Mouse (Mus musculus): Measurements from ENCODE around the gene Hs6st2.

GRCm38 (mm10) chrX:51592751-51593150 is 88.9 kb downstream of the Hs6st2 start:
- TF ChIP-seq CTCF (IDR thresholded peaks at IDR 0.05; ENCODE audit: control insufficient read depth, insufficient read depth, insufficient read length) (no peak), CEBPB (IDR thresholded peaks at IDR 0.05; ENCODE audit: low read depth) (no peak), MAX (IDR thresholded peaks at IDR 0.05) (no peak)

Data from C2C12 (cell line).